Mouse (Mus musculus): Measurements from ENCODE around the gene Gm45837. TPM values are rescaled to one million over a fixed set of nuclear protein-coding genes. Genes with fewer than 3 reads are reported as not detected.

Gm45837 gene
- not detected in 2 replicates for total RNA-seq (2012; rRNA removed)

DNA sequence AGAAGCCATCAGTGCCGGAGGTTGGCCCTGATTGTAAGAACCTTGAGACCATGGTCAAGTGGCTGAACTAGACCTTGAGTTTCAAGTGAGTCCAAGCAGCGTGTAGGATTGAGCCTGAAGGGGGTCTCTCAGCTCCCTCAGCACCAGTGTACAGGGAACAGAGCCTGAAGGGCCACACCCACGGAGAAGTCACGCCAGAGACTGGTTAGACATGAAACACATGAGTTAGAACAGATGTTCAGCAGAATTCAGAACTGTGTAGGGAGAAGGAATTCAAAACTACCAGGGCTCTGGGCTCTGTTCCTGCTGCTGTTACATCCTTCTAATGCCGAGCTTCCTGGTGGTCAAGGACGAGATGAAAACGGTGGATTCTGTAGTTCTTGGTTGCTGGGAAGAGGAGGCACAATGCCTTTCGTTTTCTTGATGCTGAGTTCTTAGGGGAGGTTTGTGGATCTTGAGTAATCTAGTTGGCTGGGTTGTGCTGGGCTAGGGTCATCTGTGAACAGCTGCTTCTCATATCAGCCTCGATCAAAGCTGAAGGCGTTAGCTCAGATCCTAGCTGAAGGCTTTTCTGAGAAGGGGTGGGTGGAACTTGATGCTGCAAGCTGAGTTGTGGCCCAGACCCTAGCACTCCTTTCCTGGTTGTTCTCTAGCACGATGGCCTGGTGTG is at the start of gene Gm45837:
Gm45837 (plus strand) TSS at position 620 of the 670 bp plus-strand sequence.
- no peak for DNase-seq (ENCODE audit: low read depth, low spot score)
- Histone ChIP-seq H3K36me3 (ENCODE audit: control insufficient read depth, insufficient read depth, low read length, poor library complexity, severe bottlenecking) (peaks cover 8% of the 10 kb centered on the region; the same call in 1 of the 2 replicates), H3K4me3 (ENCODE audit: insufficient read depth in 1 of 2, low read depth in 1 of 2, low read length in 2 of 2, poor library complexity in 1 of 2, severe bottlenecking in 1 of 2) (no peak within 1 kb of the TSS), H3K9ac (ENCODE audit: insufficient read depth, low read depth, low read length, poor library complexity, severe bottlenecking) (no peak within 1 kb of the TSS), H3K9me3 (ENCODE audit: control insufficient read depth, insufficient read depth, low read depth, low read length) (no peaks in the 10 kb centered on the region), H3K27ac (ENCODE audit: insufficient read depth, low read depth, low read length, poor library complexity, severe bottlenecking) (no peak within 1 kb of the TSS), H3K4me1 (ENCODE audit: control insufficient read depth in 2 of 2, insufficient read depth in 2 of 2, low read length in 2 of 2, poor library complexity in 1 of 2) (peaks cover 0 to 8% of the 10 kb centered on the region in 2 experiments; a peak in 1 of 4 replicates)
- TF ChIP-seq ZC3H11A (IDR thresholded peaks at IDR 0.05; ENCODE audit: borderline replicate concordance, low read depth, low read length): no peak
- no peak for TF ChIP-seq HCFC1 (IDR thresholded peaks at IDR 0.05; ENCODE audit: borderline replicate concordance, insufficient read depth, low read length)
- no peak for TF ChIP-seq MAFK (IDR thresholded peaks at IDR 0.05; ENCODE audit: insufficient read depth, low read depth, low read length)
- TF ChIP-seq CHD2 (IDR thresholded peaks at IDR 0.05; ENCODE audit: low read depth, low read length): no peak
- no peak for TF ChIP-seq ZNF384 (IDR thresholded peaks at IDR 0.05; ENCODE audit: low read depth, low read length)
- in situ Hi-C loops (cut with MboI; ENCODE audit: low sequenced_read_pairs in 2 of 2, unreplicated experiment in 2 of 2): no loop called here

DNA sequence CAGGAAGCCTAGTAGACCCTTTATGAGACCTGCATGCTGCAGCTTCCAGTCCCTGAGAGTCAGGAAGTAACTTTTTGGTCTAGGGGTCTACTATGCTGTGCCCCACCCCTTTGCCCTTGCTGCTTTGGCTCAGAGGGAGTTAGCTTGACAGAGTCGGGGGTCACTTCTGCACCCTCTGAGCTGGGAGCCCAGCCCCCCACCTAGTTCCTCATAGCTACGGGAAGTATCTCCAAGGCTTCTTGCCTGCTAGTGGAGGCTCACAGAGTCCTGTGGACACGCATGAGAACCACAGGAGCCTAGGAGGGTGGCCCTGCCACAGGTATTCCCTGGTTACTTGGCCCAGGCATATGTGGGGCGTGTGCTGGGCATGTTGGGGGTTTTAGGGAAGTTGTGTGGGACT is 49.7 kb upstream of the Gm45837 start:
- no peaks in the 10 kb centered on the region; the same call in 1 of the 2 replicates for H3K36me3 ChIP-seq (ENCODE audit: control insufficient read depth, insufficient read depth, low read length, poor library complexity, severe bottlenecking)
- no peak for DNase-seq (ENCODE audit: low read depth, low spot score)
- no peak overlapping the region for H3K27ac ChIP-seq (ENCODE audit: insufficient read depth, low read depth, low read length, poor library complexity, severe bottlenecking)
- TF ChIP-seq ZC3H11A (IDR thresholded peaks at IDR 0.05; ENCODE audit: borderline replicate concordance, low read depth, low read length) (no peak), CHD2 (IDR thresholded peaks at IDR 0.05; ENCODE audit: low read depth, low read length) (no peak), HCFC1 (IDR thresholded peaks at IDR 0.05; ENCODE audit: borderline replicate concordance, insufficient read depth, low read length) (no peak), ZNF384 (IDR thresholded peaks at IDR 0.05; ENCODE audit: low read depth, low read length) (no peak)
- in situ Hi-C loops (cut with MboI; ENCODE audit: low sequenced_read_pairs in 2 of 2, unreplicated experiment in 2 of 2): no loop called here
- H3K9me3 ChIP-seq (ENCODE audit: control insufficient read depth, insufficient read depth, low read depth, low read length): no peaks in the 10 kb centered on the region
- no peak overlapping the region for H3K4me3 ChIP-seq (ENCODE audit: insufficient read depth in 1 of 2, low read depth in 1 of 2, low read length in 2 of 2, poor library complexity in 1 of 2, severe bottlenecking in 1 of 2)
- H3K9ac ChIP-seq (ENCODE audit: insufficient read depth, low read depth, low read length, poor library complexity, severe bottlenecking): no peak overlapping the region
- H3K4me1 ChIP-seq (ENCODE audit: control insufficient read depth in 2 of 2, insufficient read depth in 2 of 2, low read length in 2 of 2, poor library complexity in 1 of 2): peaks cover 0 to 24% of the 10 kb centered on the region in 2 experiments; a peak in 2 of 4 replicates

DNA sequence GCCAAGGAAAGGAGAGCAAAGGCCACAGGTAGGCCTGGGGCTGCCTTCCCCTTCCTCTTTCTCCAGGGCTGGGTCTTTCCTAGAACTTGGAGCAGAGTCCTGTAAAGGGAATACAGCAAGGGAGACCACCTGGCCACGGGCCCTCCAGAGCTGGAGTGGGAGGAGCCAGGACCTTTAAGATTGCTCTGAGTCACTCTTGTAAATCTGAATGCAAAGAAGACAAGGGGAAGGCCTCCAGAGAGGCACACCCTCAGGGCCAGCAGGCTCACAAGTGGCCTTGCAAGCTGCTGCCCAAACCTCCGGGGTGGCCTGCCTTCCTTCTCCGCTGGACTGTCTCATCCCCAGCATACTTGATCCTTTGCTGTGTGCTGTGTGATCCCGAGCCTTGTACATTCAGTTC is 48.9 kb upstream of the Gm45837 start:
- no peak for TF ChIP-seq HCFC1 (IDR thresholded peaks at IDR 0.05; ENCODE audit: borderline replicate concordance, insufficient read depth, low read length)
- no peak for TF ChIP-seq CHD2 (IDR thresholded peaks at IDR 0.05; ENCODE audit: low read depth, low read length)
- no peak for TF ChIP-seq MAFK (IDR thresholded peaks at IDR 0.05; ENCODE audit: insufficient read depth, low read depth, low read length)
- TF ChIP-seq ZNF384 (IDR thresholded peaks at IDR 0.05; ENCODE audit: low read depth, low read length): no peak
- no peak for TF ChIP-seq ZC3H11A (IDR thresholded peaks at IDR 0.05; ENCODE audit: borderline replicate concordance, low read depth, low read length)
- Histone ChIP-seq H3K36me3 (ENCODE audit: control insufficient read depth, insufficient read depth, low read length, poor library complexity, severe bottlenecking) (no peaks in the 10 kb centered on the region; the same call in 1 of the 2 replicates), H3K9ac (ENCODE audit: insufficient read depth, low read depth, low read length, poor library complexity, severe bottlenecking) (no peak overlapping the region), H3K4me3 (ENCODE audit: insufficient read depth in 1 of 2, low read depth in 1 of 2, low read length in 2 of 2, poor library complexity in 1 of 2, severe bottlenecking in 1 of 2) (no peak overlapping the region), H3K4me1 (ENCODE audit: control insufficient read depth in 2 of 2, insufficient read depth in 2 of 2, low read length in 2 of 2, poor library complexity in 1 of 2) (peaks cover 0 to 21% of the 10 kb centered on the region in 2 experiments; a peak in 2 of 4 replicates), H3K27ac (ENCODE audit: insufficient read depth, low read depth, low read length, poor library complexity, severe bottlenecking) (no peak overlapping the region), H3K9me3 (ENCODE audit: control insufficient read depth, insufficient read depth, low read depth, low read length) (no peaks in the 10 kb centered on the region)
- in situ Hi-C loops (cut with MboI; ENCODE audit: low sequenced_read_pairs in 2 of 2, unreplicated experiment in 2 of 2): no loop called here
- DNase-seq (ENCODE audit: low read depth, low spot score): no peak

DNA sequence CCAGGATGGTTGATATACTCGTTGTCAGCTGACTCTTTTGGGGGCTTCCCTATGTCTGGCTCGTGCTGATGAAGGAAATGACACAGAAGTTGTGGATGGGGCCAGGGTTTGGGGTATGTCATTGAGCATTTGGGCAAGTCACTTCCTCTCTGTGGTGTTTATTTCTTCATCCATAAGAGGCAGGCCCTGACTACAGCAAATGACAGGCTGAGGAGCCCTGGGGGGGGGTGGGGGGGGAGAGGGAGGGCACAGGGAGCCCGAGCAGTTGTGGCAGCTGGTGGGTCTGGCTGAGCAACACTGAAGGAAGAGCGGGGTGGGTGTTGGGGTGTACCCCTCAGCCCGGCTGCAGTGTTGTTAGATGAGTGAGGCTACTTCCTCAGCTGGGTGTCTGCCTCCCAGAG is 47.9 kb upstream of the Gm45837 start:
- no peaks in the 10 kb centered on the region for H3K9me3 ChIP-seq (ENCODE audit: control insufficient read depth, insufficient read depth, low read depth, low read length)
- peaks cover 0 to 12% of the 10 kb centered on the region in 2 experiments; a peak in 2 of 4 replicates for H3K4me1 ChIP-seq (ENCODE audit: control insufficient read depth in 2 of 2, insufficient read depth in 2 of 2, low read length in 2 of 2, poor library complexity in 1 of 2)
- no peak for DNase-seq (ENCODE audit: low read depth, low spot score)
- in situ Hi-C loops (cut with MboI; ENCODE audit: low sequenced_read_pairs in 2 of 2, unreplicated experiment in 2 of 2): no loop called here
- H3K4me3 ChIP-seq (ENCODE audit: insufficient read depth in 1 of 2, low read depth in 1 of 2, low read length in 2 of 2, poor library complexity in 1 of 2, severe bottlenecking in 1 of 2): no peak overlapping the region
- no peaks in the 10 kb centered on the region; the same call in 1 of the 2 replicates for H3K36me3 ChIP-seq (ENCODE audit: control insufficient read depth, insufficient read depth, low read length, poor library complexity, severe bottlenecking)
- no peak for TF ChIP-seq ZNF384 (IDR thresholded peaks at IDR 0.05; ENCODE audit: low read depth, low read length)
- TF ChIP-seq CHD2 (IDR thresholded peaks at IDR 0.05; ENCODE audit: low read depth, low read length): no peak
- no peak for TF ChIP-seq MAFK (IDR thresholded peaks at IDR 0.05; ENCODE audit: insufficient read depth, low read depth, low read length)
- no peak for TF ChIP-seq ZC3H11A (IDR thresholded peaks at IDR 0.05; ENCODE audit: borderline replicate concordance, low read depth, low read length)
- TF ChIP-seq HCFC1 (IDR thresholded peaks at IDR 0.05; ENCODE audit: borderline replicate concordance, insufficient read depth, low read length): no peak
- H3K9ac ChIP-seq (ENCODE audit: insufficient read depth, low read depth, low read length, poor library complexity, severe bottlenecking): no peak overlapping the region
- no peak overlapping the region for H3K27ac ChIP-seq (ENCODE audit: insufficient read depth, low read depth, low read length, poor library complexity, severe bottlenecking)

Measured in ES-E14 (cell line).